Mouse (Mus musculus): Measurements from ENCODE around the gene Acsf2. TPM values are rescaled to one million over a fixed set of nuclear protein-coding genes. Genes with fewer than 3 reads are reported as not detected.
A peak's percentile ranks its signal among the peaks of the same experiment; 100 is the strongest.

Acsf2 gene
- polyA plus RNA-seq, 1 experiment: 12.9 TPM

- H3K27me3 ChIP-seq (replicated peaks): no peaks in the 10 kb centered on the region
- peak within 1 kb of the TSS; percentile 99 for H3K4me3 ChIP-seq (replicated peaks)
- no peaks in the 10 kb centered on the region for H3K9me3 ChIP-seq
- TF ChIP-seq GATA1 (IDR thresholded peaks at IDR 0.05; ENCODE audit: borderline replicate concordance, low read length) (no peak), FLI1 (IDR thresholded peaks at IDR 0.05; ENCODE audit: low read length) (no peak)
- H3K36me3 ChIP-seq (replicated peaks; ENCODE audit: low read length): peaks cover 33% of the 10 kb centered on the region
- H3K4me1 ChIP-seq: peaks cover 28% of the 10 kb centered on the region
Observed at GRCm38 (mm10) chr11:94629199-94629883, 27.7 kb upstream of the Acsf2 start, which contains the start of gene Lrrc59. Gene Lrrc59, plus strand, starts transcription at chr11:94629767.

- peaks cover 22% of the 10 kb centered on the region for H3K4me1 ChIP-seq
- H3K27me3 ChIP-seq (replicated peaks): peaks cover 5% of the 10 kb centered on the region
- no peak for TF ChIP-seq FLI1 (IDR thresholded peaks at IDR 0.05; ENCODE audit: low read length)
- no peak for TF ChIP-seq GATA1 (IDR thresholded peaks at IDR 0.05; ENCODE audit: borderline replicate concordance, low read length)
- no peaks in the 10 kb centered on the region for H3K36me3 ChIP-seq (replicated peaks; ENCODE audit: low read length)
- H3K4me3 ChIP-seq (replicated peaks): peak overlapping the region; percentile 85
- H3K9me3 ChIP-seq: peaks cover 9% of the 10 kb centered on the region
Observed at GRCm38 (mm10) chr11:94622162-94622561, 20.5 kb upstream of the Acsf2 start.

- H3K27me3 ChIP-seq (replicated peaks): peaks cover 7% of the 10 kb centered on the region
- H3K4me1 ChIP-seq: peaks cover 22% of the 10 kb centered on the region
- H3K4me3 ChIP-seq (replicated peaks): no peak overlapping the region
- TF ChIP-seq GATA1 (IDR thresholded peaks at IDR 0.05; ENCODE audit: borderline replicate concordance, low read length): no peak
- TF ChIP-seq FLI1 (IDR thresholded peaks at IDR 0.05; ENCODE audit: low read length): no peak
- peaks cover 12% of the 10 kb centered on the region for H3K9me3 ChIP-seq
- no peaks in the 10 kb centered on the region for H3K36me3 ChIP-seq (replicated peaks; ENCODE audit: low read length)
Observed at GRCm38 (mm10) chr11:94621458-94621852, 19.8 kb upstream of the Acsf2 start.

GRCm38 (mm10) chr11:94620766-94621457 lies 19.2 kb upstream of the Acsf2 start:
- peaks cover 16% of the 10 kb centered on the region for H3K9me3 ChIP-seq
- TF ChIP-seq GATA1 (IDR thresholded peaks at IDR 0.05; ENCODE audit: borderline replicate concordance, low read length): no peak
- TF ChIP-seq FLI1 (IDR thresholded peaks at IDR 0.05; ENCODE audit: low read length): no peak
- no peak overlapping the region for H3K4me3 ChIP-seq (replicated peaks)
- no peaks in the 10 kb centered on the region for H3K36me3 ChIP-seq (replicated peaks; ENCODE audit: low read length)
- H3K4me1 ChIP-seq: peaks cover 22% of the 10 kb centered on the region
- H3K27me3 ChIP-seq (replicated peaks): peaks cover 10% of the 10 kb centered on the region

GRCm38 (mm10) chr11:94617646-94618045 lies 16.0 kb upstream of the Acsf2 start:
- Histone ChIP-seq H3K4me3 (replicated peaks) (no peak overlapping the region), H3K4me1 (peaks cover 34% of the 10 kb centered on the region), H3K27me3 (replicated peaks) (peaks cover 19% of the 10 kb centered on the region), H3K9me3 (peaks cover 19% of the 10 kb centered on the region), H3K36me3 (replicated peaks; ENCODE audit: low read length) (no peaks in the 10 kb centered on the region)
- TF ChIP-seq GATA1 (IDR thresholded peaks at IDR 0.05; ENCODE audit: borderline replicate concordance, low read length): no peak
- TF ChIP-seq FLI1 (IDR thresholded peaks at IDR 0.05; ENCODE audit: low read length): no peak

GRCm38 (mm10) chr11:94615494-94615893 lies 13.8 kb upstream of the Acsf2 start:
- Histone ChIP-seq H3K4me1 (peaks cover 22% of the 10 kb centered on the region), H3K27me3 (replicated peaks) (peaks cover 19% of the 10 kb centered on the region), H3K36me3 (replicated peaks; ENCODE audit: low read length) (no peaks in the 10 kb centered on the region), H3K4me3 (replicated peaks) (no peak overlapping the region), H3K9me3 (peaks cover 19% of the 10 kb centered on the region)
- TF ChIP-seq GATA1 (IDR thresholded peaks at IDR 0.05; ENCODE audit: borderline replicate concordance, low read length) (no peak), FLI1 (IDR thresholded peaks at IDR 0.05; ENCODE audit: low read length) (no peak)

- TF ChIP-seq GATA1 (IDR thresholded peaks at IDR 0.05; ENCODE audit: borderline replicate concordance, low read length) (no peak), FLI1 (IDR thresholded peaks at IDR 0.05; ENCODE audit: low read length) (no peak)
- Histone ChIP-seq H3K4me3 (replicated peaks) (no peak overlapping the region), H3K4me1 (peaks cover 26% of the 10 kb centered on the region), H3K9me3 (peaks cover 19% of the 10 kb centered on the region), H3K36me3 (replicated peaks; ENCODE audit: low read length) (no peaks in the 10 kb centered on the region), H3K27me3 (replicated peaks) (peaks cover 19% of the 10 kb centered on the region)
Observed at GRCm38 (mm10) chr11:94614603-94615002, 12.9 kb upstream of the Acsf2 start.

- no peak for TF ChIP-seq GATA1 (IDR thresholded peaks at IDR 0.05; ENCODE audit: borderline replicate concordance, low read length)
- TF ChIP-seq FLI1 (IDR thresholded peaks at IDR 0.05; ENCODE audit: low read length): no peak
- H3K4me3 ChIP-seq (replicated peaks): peak overlapping the region; percentile 18
- peaks cover 12% of the 10 kb centered on the region for H3K27me3 ChIP-seq (replicated peaks)
Observed at GRCm38 (mm10) chr11:94610744-94611740, 9.4 kb upstream of the Acsf2 start.

GRCm38 (mm10) chr11:94602356-94602955 lies 785 bp upstream of the Acsf2 start:
- Histone ChIP-seq H3K36me3 (replicated peaks; ENCODE audit: low read length) (no peaks in the 10 kb centered on the region), H3K4me3 (replicated peaks) (peak overlapping the region; percentile 92), H3K9me3 (no peaks in the 10 kb centered on the region), H3K4me1 (peaks cover 34% of the 10 kb centered on the region), H3K27me3 (replicated peaks) (peaks cover 6% of the 10 kb centered on the region)
- TF ChIP-seq FLI1 (IDR thresholded peaks at IDR 0.05; ENCODE audit: low read length) (no peak), GATA1 (IDR thresholded peaks at IDR 0.05; ENCODE audit: borderline replicate concordance, low read length) (no peak)

More at GRCm38 (mm10) chr11:94610744-94611740, 9.4 kb upstream of the Acsf2 start:
- Histone ChIP-seq H3K9me3 (peaks cover 4% of the 10 kb centered on the region), H3K4me1 (peaks cover 26% of the 10 kb centered on the region), H3K36me3 (replicated peaks; ENCODE audit: low read length) (no peaks in the 10 kb centered on the region)

Data from megakaryocyte, embryonic 14.5 days (primary cell).